Mouse (Mus musculus): ENCODE data around the gene Hist1h3g.

DNA sequence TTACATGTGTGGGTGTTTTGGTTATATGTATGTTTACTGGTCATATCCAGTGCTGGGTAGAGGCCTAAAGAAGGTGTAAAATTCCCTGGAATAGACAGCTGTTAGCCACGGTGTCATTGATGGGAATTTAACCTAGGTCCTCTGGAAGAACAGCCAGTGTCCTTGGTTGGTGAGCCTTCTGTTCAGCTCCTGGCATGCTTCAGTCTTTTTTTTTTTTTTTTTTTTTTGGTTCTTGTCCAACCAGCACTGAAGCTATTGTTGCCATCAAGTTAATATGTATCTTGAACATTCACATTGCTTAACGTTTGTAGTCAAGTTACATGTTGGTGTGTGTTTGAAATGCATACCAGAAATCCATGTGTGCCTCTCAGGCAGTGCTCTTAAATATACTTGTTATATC, 29.3 kb downstream of the Hist1h3g start:
- TF ChIP-seq POLR2A (IDR thresholded peaks at IDR 0.05; ENCODE audit: borderline replicate concordance, control insufficient read depth, low read depth, low read length): no peak
- no peak for TF ChIP-seq CTCF (IDR thresholded peaks at IDR 0.05; ENCODE audit: control insufficient read depth, insufficient read depth, low read length)

Data from bone marrow, adult 2 months (tissue).